In the genomic region with DNA sequence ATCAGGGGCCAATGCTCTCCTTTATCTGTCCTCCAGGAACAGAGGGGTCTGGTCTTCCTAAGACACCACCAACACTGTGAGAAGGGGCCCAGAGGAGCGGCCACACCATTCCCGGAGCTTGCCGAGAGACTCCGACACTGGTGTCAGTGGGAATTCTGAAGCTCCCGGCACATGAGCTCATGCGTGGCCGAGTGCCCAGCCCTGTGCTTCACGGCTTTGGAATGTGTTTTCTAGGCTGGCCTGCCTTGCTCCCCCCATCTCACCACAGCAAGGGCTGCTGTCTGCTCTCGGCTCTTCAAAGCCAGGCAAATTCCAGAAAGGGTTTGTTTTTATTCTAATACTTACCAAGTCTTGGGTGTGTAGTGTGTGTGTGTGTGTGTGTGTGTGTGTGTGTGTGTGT, we compare ENCODE assay signal across 9 mouse cellular contexts. TPM values are rescaled to one million over a fixed set of nuclear protein-coding genes. Genes with fewer than 3 reads are reported as not detected.
DNase-seq lines count a peak whose midpoint lies in the region; ATAC-seq and TF ChIP-seq lines count a peak whose summit lies in the region.
"Had no signal": no experiment of that assay in that cellular context is flagged by ENCODE, and none has a peak within 500 bp of the region (broad histone marks: within the 10 kb centered on the region; RNA-seq: fewer than 3 reads in every experiment).

No protein-coding gene starts in this region.

- no peaks in the 10 kb centered on the region for H3K79me2 ChIP-seq in myocyte (ENCODE audit: control insufficient read depth, insufficient read depth)

- H3K4me2 ChIP-seq in kidney, embryonic 14.5 days (replicated peaks; ENCODE audit: low read depth, low read length): no peak overlapping the region
- H3K4me2 ChIP-seq in forebrain, embryonic 15.5 days (replicated peaks): no peak overlapping the region
- H3K4me2 ChIP-seq in myocyte (ENCODE audit: low read depth): peak overlapping the region; percentile 48
- H3K4me2 ChIP-seq in hindbrain, embryonic 16.5 days (ENCODE audit: low read length): no peak overlapping the region
- H3K4me2 ChIP-seq: liver, embryonic 13.5 days had no signal

- H3K9ac ChIP-seq in kidney, embryonic 14.5 days (ENCODE audit: low read depth, low read length): no peak overlapping the region
- no peak overlapping the region for H3K9ac ChIP-seq in forebrain, embryonic 15.5 days (replicated peaks)
- H3K9ac ChIP-seq in hindbrain, embryonic 16.5 days (ENCODE audit: low read depth, low read length): no peak overlapping the region
- H3K9ac ChIP-seq: liver, embryonic 13.5 days had no signal

- no peak overlapping the region for H3ac ChIP-seq in myocyte (ENCODE audit: control insufficient read depth, insufficient read length)

- H3K27me3 ChIP-seq in kidney, embryonic 14.5 days (ENCODE audit: control insufficient read depth, insufficient read depth, low read length): peaks cover 29% of the 10 kb centered on the region
- peaks cover under 1% of the 10 kb centered on the region; the same call in 1 of the 2 replicates for H3K27me3 ChIP-seq in forebrain, embryonic 15.5 days
- peaks cover 59% of the 10 kb centered on the region for H3K27me3 ChIP-seq in myocyte (ENCODE audit: control insufficient read depth, insufficient read depth, insufficient read length)
- H3K27me3 ChIP-seq in hindbrain, embryonic 16.5 days (replicated peaks; ENCODE audit: control insufficient read depth, insufficient read depth, low read length): peaks cover 25% of the 10 kb centered on the region

- no peak for TF ChIP-seq POLR2A in myocyte (IDR thresholded peaks at IDR 0.05; ENCODE audit: insufficient read length, low read depth)

- no peak overlapping the region for H3K4me3 ChIP-seq in kidney, embryonic 14.5 days (ENCODE audit: low read length)
- no peak overlapping the region for H3K4me3 ChIP-seq in forebrain, embryonic 15.5 days
- no peak overlapping the region for H3K4me3 ChIP-seq in myocyte
- no peak overlapping the region for H3K4me3 ChIP-seq in hindbrain, embryonic 16.5 days (ENCODE audit: low read length)
- H3K4me3 ChIP-seq: liver, embryonic 13.5 days had no signal

- 48% methylated on average over 9 of the region's 9 CpGs for WGBS in kidney, embryonic 14.5 days
- WGBS in forebrain, embryonic 15.5 days: 36% methylated on average over 9 of the region's 9 CpGs
- WGBS in hindbrain, embryonic 16.5 days: 72% methylated on average over 9 of the region's 9 CpGs

- H3K36me3 ChIP-seq in kidney, embryonic 14.5 days (ENCODE audit: control insufficient read depth, insufficient read depth, low read length): no peaks in the 10 kb centered on the region
- no peaks in the 10 kb centered on the region for H3K36me3 ChIP-seq in forebrain, embryonic 15.5 days
- H3K36me3 ChIP-seq in myocyte (ENCODE audit: control insufficient read depth, insufficient read depth): no peaks in the 10 kb centered on the region
- no peaks in the 10 kb centered on the region for H3K36me3 ChIP-seq in hindbrain, embryonic 16.5 days (ENCODE audit: control insufficient read depth, insufficient read depth, low read length)
- H3K36me3 ChIP-seq: liver, embryonic 13.5 days had no signal

- intact Hi-C loops in heart, postnatal 25 days (cut with DNase I): no loop called here

- DNase-seq in kidney, adult 11 months: peak; percentile 9
- DNase-seq in heart, postnatal 25 days (ENCODE audit: low spot score): peak; percentile 75
- no peak for DNase-seq in cerebellum, adult 11 months
- DNase-seq: liver, embryonic 13.5 days had no signal

- ATAC-seq in kidney, embryonic 14.5 days (ENCODE audit: low FRiP score, low TSS enrichment): no peak
- peak; percentile 36; the same call in 1 of the 2 replicates for ATAC-seq in forebrain, embryonic 15.5 days (replicated peaks)
- no peak for ATAC-seq in hindbrain, embryonic 16.5 days
- ATAC-seq in granulocyte monocyte progenitor cell, adult 5-6 weeks (replicated peaks; ENCODE audit: poor library complexity, severe bottlenecking): no peak

- H3K4me1 ChIP-seq in kidney, embryonic 14.5 days (ENCODE audit: control insufficient read depth, insufficient read depth, low read length): peaks cover 11% of the 10 kb centered on the region; the same call in 1 of the 2 replicates
- H3K4me1 ChIP-seq in forebrain, embryonic 15.5 days: peaks cover 51% of the 10 kb centered on the region
- peaks cover 12% of the 10 kb centered on the region for H3K4me1 ChIP-seq in hindbrain, embryonic 16.5 days (ENCODE audit: control insufficient read depth, insufficient read depth, low read depth, low read length)
- H3K4me1 ChIP-seq: liver, embryonic 13.5 days had no signal

- H3K9me3 ChIP-seq in kidney, embryonic 14.5 days (ENCODE audit: control insufficient read depth, low read length): no peaks in the 10 kb centered on the region
- no peaks in the 10 kb centered on the region for H3K9me3 ChIP-seq in forebrain, embryonic 15.5 days
- H3K9me3 ChIP-seq in hindbrain, embryonic 16.5 days (ENCODE audit: control insufficient read depth, low read length): no peaks in the 10 kb centered on the region
- H3K9me3 ChIP-seq: liver, embryonic 13.5 days had no signal

- H3K27ac ChIP-seq in kidney, embryonic 14.5 days (ENCODE audit: low read depth, low read length): no peak overlapping the region
- H3K27ac ChIP-seq in forebrain, embryonic 15.5 days (replicated peaks): no peak overlapping the region; the same call in 1 of the 2 replicates
- no peak overlapping the region for H3K27ac ChIP-seq in hindbrain, embryonic 16.5 days (ENCODE audit: low read depth, low read length)
- H3K27ac ChIP-seq: liver, embryonic 13.5 days had no signal

TF ChIP-seq in myocyte, 11 proteins besides CTCF, POLR2A, EP300 and RAD21:
- TF ChIP-seq REST (IDR thresholded peaks at IDR 0.05; ENCODE audit: insufficient read depth, insufficient read length) (no peak), SRF (IDR thresholded peaks at IDR 0.05; ENCODE audit: control insufficient read depth, insufficient read length, low read depth) (no peak), TCF3 (IDR thresholded peaks at IDR 0.05; ENCODE audit: insufficient read length, low read depth) (no peak), CEBPB (IDR thresholded peaks at IDR 0.05; ENCODE audit: insufficient read depth, poor library complexity, severe bottlenecking) (no peak), E2F4 (IDR thresholded peaks at IDR 0.05; ENCODE audit: insufficient read depth) (no peak), TCF12 (IDR thresholded peaks at IDR 0.05; ENCODE audit: insufficient read depth, poor library complexity, severe bottlenecking) (no peak), POLR2AphosphoS2 (IDR thresholded peaks at IDR 0.05; ENCODE audit: insufficient read length, low read depth) (no peak), MAX (IDR thresholded peaks at IDR 0.05; ENCODE audit: low read depth) (no peak), MYOG (IDR thresholded peaks at IDR 0.05; ENCODE audit: control insufficient read depth in 1 of 3, insufficient read depth in 1 of 3, insufficient read length in 2 of 3, low read depth in 2 of 3) (no peak), USF1 (IDR thresholded peaks at IDR 0.05; ENCODE audit: low read depth) (no peak), MYOD1 (IDR thresholded peaks at IDR 0.05; ENCODE audit: control insufficient read depth in 1 of 3, insufficient read length in 2 of 3, low read depth in 2 of 3) (no peak)

RNA-seq across cellular contexts. Expression of a gene that starts 39.6 kb away (rescaled TPM):
- not detected in 2 replicates for polyA plus RNA-seq in kidney, embryonic 14.5 days (2014; fragmentation: Nextera tagmentation; extraction: Ambion mirVana)
- 1.2 TPM in 2 replicates for polyA plus RNA-seq in forebrain, embryonic 15.5 days (2015; fragmentation: Nextera tagmentation; extraction: Ambion mirVana)
- not detected for total RNA-seq in heart, postnatal 25 days (2021)
- not detected for polyA plus RNA-seq in myocyte (2012; fragmentation: generic; extraction: Trizol)
- 0.36 and 0.49 TPM in 2 replicates for polyA plus RNA-seq in hindbrain, embryonic 16.5 days (2015; fragmentation: Nextera tagmentation; extraction: Ambion mirVana)
- total RNA-seq in granulocyte monocyte progenitor cell, adult 5-6 weeks (2014; fragmentation: Nextera tagmentation): not detected in 2 replicates
- total RNA-seq in granulocyte monocyte progenitor cell, adult 5-6 weeks (2017): not detected in 2 replicates
- polyA plus RNA-seq: liver, embryonic 13.5 days had no signal
